Mouse (Mus musculus): ENCODE data around the gene Ppp1r14b.
A peak's percentile ranks its signal among the peaks of the same experiment; 100 is the strongest.

Gene Ppp1r14b

GRCm38 (mm10) chr19:6974211-6975205, at the start of gene Ppp1r14b:
Gene Ppp1r14b (plus strand): TSS chr19:6974968.
- DNase-seq (ENCODE audit: low spot score in 2 of 2): peak; percentile 76 to 89

GRCm38 (mm10) chr19:6925307-6925573, 49.5 kb upstream of the Ppp1r14b start, which contains the start of gene Catsperz:
Gene Catsperz (minus strand): TSS chr19:6925380.
- no peak for DNase-seq (ENCODE audit: low spot score in 2 of 2)

GRCm38 (mm10) chr19:6925611-6926329, 49.0 kb upstream of the Ppp1r14b start:
- peak in 1 of 2 experiments; percentile 69 for DNase-seq (ENCODE audit: low spot score in 2 of 2)

GRCm38 (mm10) chr19:6926559-6927255, 48.1 kb upstream of the Ppp1r14b start:
- peak in 1 of 2 experiments; percentile 68 for DNase-seq (ENCODE audit: low spot score in 2 of 2)

- DNase-seq (ENCODE audit: low spot score in 2 of 2): peak in 1 of 2 experiments; percentile 58
Measured at GRCm38 (mm10) chr19:6928080-6928479, 46.7 kb upstream of the Ppp1r14b start.

- no peak for DNase-seq (ENCODE audit: low spot score in 2 of 2)
Measured at GRCm38 (mm10) chr19:6931002-6931401, 43.8 kb upstream of the Ppp1r14b start.

- no peak for DNase-seq (ENCODE audit: low spot score in 2 of 2)
Measured at GRCm38 (mm10) chr19:6932018-6932417, 42.8 kb upstream of the Ppp1r14b start.

- no peak for DNase-seq (ENCODE audit: low spot score in 2 of 2)
Measured at GRCm38 (mm10) chr19:6933102-6933435, 41.7 kb upstream of the Ppp1r14b start.

- peak in 1 of 2 experiments; percentile 68 for DNase-seq (ENCODE audit: low spot score in 2 of 2)
Measured at GRCm38 (mm10) chr19:6933436-6934194, 41.2 kb upstream of the Ppp1r14b start.

GRCm38 (mm10) chr19:6934195-6934977, 40.4 kb upstream of the Ppp1r14b start, which contains the start of gene Kcnk4:
Gene Kcnk4 (minus strand): TSS chr19:6934515.
- DNase-seq (ENCODE audit: low spot score in 2 of 2): peak in 1 of 2 experiments; percentile 64

GRCm38 (mm10) chr19:6936299-6936698, 38.5 kb upstream of the Ppp1r14b start:
- DNase-seq (ENCODE audit: low spot score in 2 of 2): peak; percentile 44 to 80

GRCm38 (mm10) chr19:6937541-6938465, 37.0 kb upstream of the Ppp1r14b start:
- DNase-seq (ENCODE audit: low spot score in 2 of 2): no peak

- peak in 1 of 2 experiments; percentile 63 for DNase-seq (ENCODE audit: low spot score in 2 of 2)
Measured at GRCm38 (mm10) chr19:6939106-6940002, 35.4 kb upstream of the Ppp1r14b start.

GRCm38 (mm10) chr19:6940396-6941351, 34.1 kb upstream of the Ppp1r14b start:
- peak in 1 of 2 experiments; percentile 65 for DNase-seq (ENCODE audit: low spot score in 2 of 2)

GRCm38 (mm10) chr19:6941372-6942248, 33.2 kb upstream of the Ppp1r14b start, which contains the start of gene Bad:
Gene Bad (plus strand): TSS chr19:6941861.
- peak; percentile 95 to 99 for DNase-seq (ENCODE audit: low spot score in 2 of 2)

GRCm38 (mm10) chr19:6942249-6942691, 32.5 kb upstream of the Ppp1r14b start, which contains the start of gene Gpr137:
Gene Gpr137 (minus strand): TSS chr19:6942480.
- peak; percentile 93 to 94 for DNase-seq (ENCODE audit: low spot score in 2 of 2)

Measured in spleen, postnatal 4 days (tissue).